Mouse (Mus musculus): ENCODE data around the gene Defb35.

GRCm38 (mm10) chr8:21956336-21956735, 18.2 kb downstream of the Defb35 start:
- TF ChIP-seq CTCF (IDR thresholded peaks at IDR 0.05; ENCODE audit: borderline replicate concordance, control insufficient read depth, extremely low read depth, insufficient read depth, low read length, poor library complexity) (no peak), POLR2A (IDR thresholded peaks at IDR 0.05; ENCODE audit: control insufficient read depth, extremely low read depth, insufficient read depth, low read length, poor library complexity) (no peak)
